Mouse (Mus musculus) midbrain, embryonic 15.5 days (tissue): ENCODE measurements around the gene Vmn1r193. TPM values are rescaled to one million over a fixed set of nuclear protein-coding genes. Genes with fewer than 3 reads are reported as not detected.
A peak's percentile ranks its signal among the peaks of the same experiment; 100 is the strongest.
"Not testable (repeated sequence)": the region's sequence is repeated elsewhere in the genome, so short reads cannot be mapped to it uniquely, and the experiment has no call there.

Source experiments
- ATAC-seq: fragments of 200-750 bp; cut with Nextera tagmentation; replicated peaks from 2 replicates; pipeline ENCODE4 v1.8.0; 2017; ENCODE audit warnings: moderate TSS enrichment
- H3K27ac ChIP-seq: fragments of 300-500 bp; sonication (generic); 2 replicates; pipeline ENCODE4 v1.5.1; 2015; ENCODE audit warnings: mild to moderate bottlenecking, inconsistent platforms
- H3K27me3 ChIP-seq: fragments of 300-500 bp; sonication (generic); replicated peaks from 2 replicates; pipeline ENCODE4 v1.6.1; 2015; ENCODE audit warnings: inconsistent platforms
- H3K36me3 ChIP-seq: fragments of 300-500 bp; sonication (generic); replicated peaks from 2 replicates; pipeline ENCODE4 v1.6.1; 2015; ENCODE audit warnings: inconsistent platforms
- H3K4me1 ChIP-seq: fragments of 300-500 bp; sonication (generic); 2 replicates; pipeline ENCODE4 v1.6.1; 2015; ENCODE audit warnings: inconsistent platforms
- H3K4me2 ChIP-seq: fragments of 300-500 bp; sonication (generic); 2 replicates; pipeline ENCODE4 v1.6.1; 2015; ENCODE audit warnings: inconsistent platforms, mild to moderate bottlenecking, moderate library complexity
- H3K4me3 ChIP-seq: fragments of 300-500 bp; sonication (generic); 2 replicates; pipeline ENCODE4 v1.5.1; 2015; ENCODE audit warnings: mild to moderate bottlenecking, inconsistent platforms
- H3K9ac ChIP-seq: fragments of 300-500 bp; sonication (generic); 2 replicates; pipeline ENCODE4 v1.6.1; 2015; ENCODE audit warnings: mild to moderate bottlenecking, inconsistent platforms
- H3K9me3 ChIP-seq: fragments of 300-500 bp; sonication (generic); 2 replicates; pipeline ENCODE4 v1.6.1; 2016; ENCODE audit warnings: inconsistent platforms
- WGBS: fragments of 180-500 bp; shearing (Covaris S2); methylation state at CpG from one replicate; pipeline ENCODE4 v1.1.7; 2015; ENCODE audit warnings: mixed read lengths; 5-methylcytosine and 5-hydroxymethylcytosine counted together
- microRNA-seq: library from miRNA; unstranded; fragments of <30 nt; microRNA quantifications from one replicate; pipeline ENCODE4, GENCODE M21; 2016
- polyA plus RNA-seq: library from polyadenylated mRNA; unstranded; fragments of >200 nt; fragmentation: Nextera tagmentation; extraction: Ambion mirVana; gene quantifications from 2 replicates; pipeline ENCODE4 v1.2.1, GENCODE M21; 2015

The Vmn1r193 gene
- polyA plus RNA-seq = not detected in 2 replicates

DNA sequence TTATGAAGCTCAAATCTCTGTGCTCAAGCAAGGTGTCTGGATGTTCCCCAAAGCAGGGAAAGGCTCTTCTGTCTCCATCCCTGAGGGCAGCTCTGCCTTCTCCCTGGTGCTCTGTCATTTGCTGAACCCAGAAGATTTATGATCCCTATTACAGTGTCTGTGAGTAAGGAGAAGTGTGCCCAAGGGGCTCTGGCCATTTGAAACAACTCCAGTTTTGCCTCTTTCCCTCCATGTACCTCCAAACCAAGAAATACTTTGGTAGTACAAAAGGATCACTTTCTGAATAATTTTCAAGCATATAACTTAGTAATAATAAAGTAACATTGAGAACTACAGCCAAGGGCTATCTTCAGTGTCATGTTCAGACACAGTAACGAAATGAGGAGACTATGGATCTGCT lies at the start of gene Vmn1r193:
Gene Vmn1r193 (minus strand): TSS at position 101 of the 400 bp plus-strand sequence.
- H3K36me3 ChIP-seq, H3K4me3 ChIP-seq, H3K27me3 ChIP-seq, H3K4me2 ChIP-seq, ATAC-seq, H3K27ac ChIP-seq, H3K9ac ChIP-seq, H3K4me1 ChIP-seq, H3K9me3 ChIP-seq: not testable (repeated sequence)
- 80% methylated on average over 1 of the region's 1 CpGs for WGBS

DNA sequence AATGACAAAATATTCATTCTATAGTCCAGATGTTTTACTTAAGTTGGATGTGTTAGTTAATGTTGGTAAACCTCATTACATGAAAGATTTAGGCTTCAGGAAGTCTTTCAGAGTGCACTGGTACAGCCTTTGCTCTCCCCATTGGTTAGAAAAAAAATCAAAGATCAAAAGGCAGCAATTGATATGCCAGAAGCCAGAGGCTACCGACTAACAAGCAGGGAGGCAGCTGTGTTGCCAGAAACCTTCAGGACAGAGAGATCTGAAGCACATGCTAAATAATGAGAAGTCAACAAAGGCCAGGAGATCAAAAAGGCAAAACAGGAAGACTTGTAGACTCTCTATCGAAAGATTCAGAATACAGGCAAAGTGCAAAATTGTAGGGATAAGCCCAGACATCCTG lies 48.8 kb upstream of the Vmn1r193 start:
- ATAC-seq = peak; percentile 91
- H3K27me3 ChIP-seq = no peaks in the 10 kb centered on the region
- H3K9ac ChIP-seq = no peak overlapping the region
- no peaks in the 10 kb centered on the region for H3K4me1 ChIP-seq
- WGBS = 39% methylated on average over 2 of the region's 2 CpGs
- H3K36me3 ChIP-seq = no peaks in the 10 kb centered on the region
- H3K27ac ChIP-seq = no peak overlapping the region
- H3K4me3 ChIP-seq = no peak overlapping the region
- H3K4me2 ChIP-seq = no peak overlapping the region
- no peaks in the 10 kb centered on the region for H3K9me3 ChIP-seq

DNA sequence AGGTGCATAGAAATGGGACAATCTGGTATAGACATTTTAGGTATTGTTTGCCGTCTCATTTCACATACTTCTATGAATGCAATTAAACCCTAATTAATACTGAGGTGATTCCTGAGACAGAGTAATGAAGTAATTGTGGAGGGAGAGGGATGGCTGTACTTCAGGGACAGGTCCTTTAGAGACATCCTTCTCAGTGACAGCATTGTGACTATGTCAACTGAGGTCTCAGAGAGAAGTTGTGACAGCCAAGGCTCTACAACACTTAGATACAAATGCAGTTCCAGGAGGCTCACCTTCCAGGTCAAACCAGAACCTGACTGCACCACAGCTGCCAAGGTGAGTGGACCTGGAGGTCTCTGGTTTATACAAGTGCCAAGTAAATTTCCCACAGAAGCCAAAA lies 47.3 kb upstream of the Vmn1r193 start, which contains the start of gene Vmn1r195:
Gene Vmn1r195 (plus strand): TSS at position 301 of the 400 bp plus-strand sequence.
- H3K4me1 ChIP-seq, ATAC-seq, H3K4me2 ChIP-seq, H3K36me3 ChIP-seq, H3K4me3 ChIP-seq, H3K27ac ChIP-seq, H3K9me3 ChIP-seq, H3K27me3 ChIP-seq, H3K9ac ChIP-seq: not testable (repeated sequence)
- WGBS = 90% methylated on average over 1 of the region's 1 CpGs

DNA sequence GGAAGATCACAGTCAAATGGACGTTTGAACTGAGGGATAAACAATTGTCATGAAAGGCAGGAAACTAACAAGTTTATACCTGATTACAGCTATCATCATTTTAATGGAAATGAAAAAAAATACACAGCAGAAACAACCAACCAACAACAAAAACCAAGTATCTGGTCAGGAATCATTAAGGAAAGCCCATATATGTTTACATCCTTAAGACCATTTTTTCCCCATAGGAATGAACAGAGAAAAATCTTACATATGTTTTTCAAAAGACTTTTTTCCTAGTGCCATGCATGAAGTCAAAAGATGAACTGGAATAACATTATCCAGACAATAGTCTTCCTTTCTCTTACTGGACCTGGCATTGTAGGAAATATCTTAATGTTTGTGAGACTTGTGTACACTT lies 21.0 kb upstream of the Vmn1r193 start, which contains the start of gene Vmn1r194:
Gene Vmn1r194 (plus strand): TSS at position 301 of the 400 bp plus-strand sequence.
- no peak for ATAC-seq
- H3K27ac ChIP-seq = no peak within 1 kb of the TSS
- no peaks in the 10 kb centered on the region for H3K9me3 ChIP-seq
- no peak within 1 kb of the TSS for H3K4me2 ChIP-seq
- H3K4me1 ChIP-seq = no peaks in the 10 kb centered on the region
- no peaks in the 10 kb centered on the region for H3K36me3 ChIP-seq
- WGBS = 67% methylated on average over 1 of the region's 1 CpGs
- no peaks in the 10 kb centered on the region for H3K27me3 ChIP-seq
- H3K9ac ChIP-seq = no peak within 1 kb of the TSS
- H3K4me3 ChIP-seq = no peak within 1 kb of the TSS

DNA sequence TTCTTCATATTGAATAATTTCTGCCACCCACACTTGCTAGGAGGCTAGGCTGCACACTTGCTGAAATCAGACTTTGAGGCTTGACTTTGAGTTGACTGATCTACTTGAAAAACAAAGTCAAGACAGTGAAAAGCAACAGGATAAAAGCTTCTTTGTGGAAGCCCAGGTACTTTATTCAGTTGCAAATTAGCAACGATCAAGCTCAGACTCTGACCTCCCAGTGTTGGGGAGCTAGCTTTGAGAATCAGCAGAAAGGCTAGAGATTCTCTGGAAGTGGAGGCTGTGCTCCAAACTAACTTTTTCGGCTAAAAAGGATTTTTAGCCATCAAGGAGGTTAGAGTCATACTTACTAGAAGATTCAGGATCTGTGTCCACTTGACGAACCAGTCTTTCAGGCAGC lies 30.2 kb downstream of the Vmn1r193 start:
- H3K4me3 ChIP-seq, H3K4me1 ChIP-seq, H3K27me3 ChIP-seq, H3K36me3 ChIP-seq, H3K27ac ChIP-seq, H3K4me2 ChIP-seq, H3K9ac ChIP-seq, H3K9me3 ChIP-seq, ATAC-seq: not testable (repeated sequence)
- WGBS = 55% methylated on average over 3 of the region's 3 CpGs

DNA sequence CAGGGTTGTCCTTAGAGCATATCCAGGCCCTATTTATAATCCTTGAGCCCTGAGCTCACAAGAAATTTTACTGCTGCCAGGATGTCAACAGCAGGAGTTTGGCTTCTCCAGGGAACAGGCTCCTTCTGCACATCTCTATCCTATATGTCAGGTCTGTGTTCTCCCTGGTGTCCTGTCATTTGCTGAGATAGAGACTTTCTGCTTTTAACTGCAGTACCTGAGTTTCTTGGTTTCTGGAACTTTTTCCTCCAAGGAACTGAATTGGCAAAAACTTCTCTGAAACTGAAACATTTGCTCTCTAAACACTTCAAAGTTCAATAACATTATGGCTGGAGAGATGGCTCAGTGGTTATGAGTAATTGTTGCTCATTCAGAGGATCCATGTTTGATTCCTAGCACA lies 31.9 kb downstream of the Vmn1r193 start, which contains the start of gene Vmn1r192:
Gene Vmn1r192 (minus strand): TSS at position 101 of the 400 bp plus-strand sequence.
- no peak within 1 kb of the TSS for H3K4me2 ChIP-seq
- H3K9me3 ChIP-seq = no peaks in the 10 kb centered on the region
- no peak within 1 kb of the TSS for H3K9ac ChIP-seq
- H3K27ac ChIP-seq = no peak within 1 kb of the TSS
- H3K27me3 ChIP-seq = no peaks in the 10 kb centered on the region
- H3K4me1 ChIP-seq = no peaks in the 10 kb centered on the region
- no peaks in the 10 kb centered on the region for H3K36me3 ChIP-seq
- no peak for ATAC-seq
- no peak within 1 kb of the TSS for H3K4me3 ChIP-seq

DNA sequence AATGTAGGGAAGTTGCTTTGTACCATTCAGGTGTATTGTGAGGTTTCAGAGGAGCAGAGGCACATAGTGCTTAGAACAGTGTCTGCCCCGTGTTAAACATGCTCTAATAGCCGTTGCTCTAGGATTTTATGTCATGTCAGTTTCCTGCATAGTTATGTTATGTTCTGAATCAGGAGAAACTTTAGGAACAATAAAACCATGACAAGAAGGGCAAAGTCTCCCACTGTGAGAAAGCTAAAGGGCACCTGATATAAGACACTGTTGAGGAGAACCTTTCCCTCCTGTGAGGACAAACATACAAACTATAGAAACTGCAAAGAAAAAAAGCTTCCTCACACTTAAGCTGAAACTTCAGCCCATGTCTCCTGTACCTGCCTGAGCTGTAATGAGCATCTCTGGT lies 32.6 kb downstream of the Vmn1r193 start:
- Histone ChIP-seq H3K27ac (no peak overlapping the region), H3K27me3 (no peaks in the 10 kb centered on the region), H3K4me3 (no peak overlapping the region), H3K9me3 (no peaks in the 10 kb centered on the region), H3K36me3 (no peaks in the 10 kb centered on the region), H3K9ac (no peak overlapping the region), H3K4me2 (no peak overlapping the region), H3K4me1 (no peaks in the 10 kb centered on the region)
- no peak for ATAC-seq
- WGBS = 85% methylated on average over 2 of the region's 2 CpGs

DNA sequence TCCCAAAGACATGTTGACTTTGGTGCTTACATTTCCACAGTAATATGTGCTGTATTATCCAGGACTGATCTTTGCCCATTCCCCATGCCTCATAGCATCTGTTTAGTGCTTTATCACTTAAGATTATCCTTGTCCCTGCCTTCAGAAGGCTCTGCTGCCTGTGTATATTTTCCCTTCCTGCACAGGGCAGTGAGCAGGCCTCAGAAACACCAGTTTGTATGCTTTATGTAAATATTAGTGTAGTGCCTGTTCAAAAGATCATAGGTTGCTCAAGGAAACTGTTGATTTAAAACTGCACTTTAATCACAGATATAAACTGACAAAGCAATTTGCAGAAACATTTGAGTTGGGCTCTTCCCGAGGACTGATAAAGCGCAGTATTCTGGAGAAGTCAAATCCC lies 33.6 kb downstream of the Vmn1r193 start:
- Histone ChIP-seq H3K27me3 (no peaks in the 10 kb centered on the region), H3K4me2 (no peak overlapping the region), H3K9ac (no peak overlapping the region), H3K4me1 (no peaks in the 10 kb centered on the region), H3K36me3 (no peaks in the 10 kb centered on the region), H3K27ac (no peak overlapping the region), H3K4me3 (no peak overlapping the region), H3K9me3 (no peaks in the 10 kb centered on the region)
- no peak for ATAC-seq
- 88% methylated on average over 2 of the region's 2 CpGs for WGBS

DNA sequence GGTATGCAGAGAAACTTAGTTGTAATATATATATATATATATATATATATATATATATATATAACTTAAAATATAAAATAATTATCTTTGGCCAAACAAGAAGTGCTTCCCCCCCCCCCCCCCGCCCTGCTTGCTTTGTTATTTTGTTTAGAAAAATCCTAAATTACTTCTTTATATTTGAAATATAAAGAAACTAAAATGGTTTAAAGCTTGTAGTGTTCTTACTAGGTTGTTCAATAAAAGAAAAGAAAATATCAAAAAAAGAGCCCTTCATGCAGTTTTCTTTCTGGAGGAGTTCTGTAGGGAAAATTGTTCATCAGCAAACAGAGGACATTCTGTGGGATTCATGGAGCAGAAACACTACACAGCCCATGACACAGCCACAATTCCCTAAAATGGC lies 39.1 kb downstream of the Vmn1r193 start, which contains the start of gene Vmn1r191:
Gene Vmn1r191 (minus strand): TSS at position 101 of the 400 bp plus-strand sequence.
- H3K4me1 ChIP-seq = no peaks in the 10 kb centered on the region
- WGBS = 100% methylated on average over 1 of the region's 1 CpGs
- ATAC-seq = no peak

DNA sequence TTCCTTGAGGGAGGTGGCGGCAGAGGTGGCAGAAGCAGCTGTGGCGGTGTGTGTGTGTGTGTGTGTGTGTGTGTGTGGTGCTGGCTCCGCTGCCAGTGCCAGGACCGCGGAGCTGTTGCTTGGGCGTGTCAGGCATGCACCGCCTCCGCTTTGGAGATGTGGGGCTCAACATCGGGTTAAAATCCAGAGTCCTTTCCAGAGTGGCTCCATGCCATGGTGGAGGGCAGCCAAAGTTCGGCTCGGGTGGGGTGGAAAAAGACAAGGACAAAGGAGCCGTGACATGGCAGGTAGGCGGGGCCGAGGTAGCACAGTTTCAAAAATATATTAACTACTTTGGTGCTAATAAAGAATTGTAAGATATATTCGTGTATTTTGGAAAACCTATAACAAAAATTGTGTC lies 54.5 kb downstream of the Vmn1r193 start:
- ATAC-seq = no peak
- Histone ChIP-seq H3K9me3 (0 out of 2 replicates have a peak, but pooled peaks cover 6% of the 10 kb centered on the region), H3K27me3 (no peaks in the 10 kb centered on the region), H3K4me1 (no peaks in the 10 kb centered on the region), H3K4me2 (no peak overlapping the region), H3K27ac (no peak overlapping the region), H3K36me3 (no peaks in the 10 kb centered on the region), H3K4me3 (no peak overlapping the region), H3K9ac (no peak overlapping the region)
- WGBS = 92% methylated on average over 15 of the region's 15 CpGs

More for the DNA sequence above, 39.1 kb downstream of the Vmn1r193 start, which contains the start of gene Vmn1r191:
- H3K27ac ChIP-seq = no peak within 1 kb of the TSS
- no peaks in the 10 kb centered on the region for H3K36me3 ChIP-seq
- no peaks in the 10 kb centered on the region for H3K27me3 ChIP-seq
- no peaks in the 10 kb centered on the region for H3K9me3 ChIP-seq
- H3K4me2 ChIP-seq = no peak within 1 kb of the TSS
- H3K4me3 ChIP-seq = no peak within 1 kb of the TSS
- H3K9ac ChIP-seq = no peak within 1 kb of the TSS

Small RNA genes within 50 kb of the gene (microRNA-seq; reads per million reads assigned to microRNA genes)
- gene Gm23282 (not detected), gene Gm25084 (not detected)

Other genes starting within 250 kb of the Vmn1r193 start
- not detected in 2 replicates for gene Pom121l2, start 242.0 kb downstream of the Vmn1r193 start, polyA plus RNA-seq
- not detected in 2 replicates for gene Prss16, start 213.4 kb downstream of the Vmn1r193 start, polyA plus RNA-seq
- 1.9 TPM in 1 of 2 replicates, not detected in the other for gene Hist1h2ah, start 187.6 kb downstream of the Vmn1r193 start, polyA plus RNA-seq
- gene Hist1h2bk, start 187.3 kb downstream of the Vmn1r193 start, polyA plus RNA-seq = 0.54 and 0.63 TPM in 2 replicates
- gene Hist1h4i, start 181.8 kb downstream of the Vmn1r193 start, polyA plus RNA-seq = 5.7 and 7.7 TPM in 2 replicates
- gene Hist1h2ag, start 180.2 kb downstream of the Vmn1r193 start, polyA plus RNA-seq = 5.4 and 6.8 TPM in 2 replicates
- gene Hist1h2bj, start 179.9 kb downstream of the Vmn1r193 start, polyA plus RNA-seq = 2.9 and 3.0 TPM in 2 replicates
- gene Vmn1r188, start 138.7 kb downstream of the Vmn1r193 start, polyA plus RNA-seq = not detected in 2 replicates
- not detected in 2 replicates for gene Vmn1r189, start 117.3 kb downstream of the Vmn1r193 start, polyA plus RNA-seq
- gene Vmn1r191, start 39.2 kb downstream of the Vmn1r193 start, polyA plus RNA-seq = not detected in 2 replicates
- gene Vmn1r192, start 32.0 kb downstream of the Vmn1r193 start, polyA plus RNA-seq = not detected in 2 replicates
- gene Vmn1r194, start 21.1 kb upstream of the Vmn1r193 start, polyA plus RNA-seq = not detected in 2 replicates
- gene Vmn1r195, start 47.4 kb upstream of the Vmn1r193 start, polyA plus RNA-seq = not detected in 2 replicates
- gene Vmn1r196, start 66.8 kb upstream of the Vmn1r193 start, polyA plus RNA-seq = not detected in 2 replicates
- gene Vmn1r197, start 101.4 kb upstream of the Vmn1r193 start, polyA plus RNA-seq = not detected in 2 replicates
- not detected in 2 replicates for gene Vmn1r198, start 127.2 kb upstream of the Vmn1r193 start, polyA plus RNA-seq
- gene Vmn1r199, start 156.7 kb upstream of the Vmn1r193 start, polyA plus RNA-seq = not detected in 2 replicates
- 0.05 TPM in 1 of 2 replicates, not detected in the other for gene Vmn1r200, start 167.2 kb upstream of the Vmn1r193 start, polyA plus RNA-seq
- gene Vmn1r201, start 248.8 kb upstream of the Vmn1r193 start, polyA plus RNA-seq = not detected in 2 replicates